Mouse (Mus musculus) adrenal gland, postnatal 25 days (tissue): ENCODE results near the gene Dop1a. TPM values are rescaled to one million over a fixed set of nuclear protein-coding genes. Genes with fewer than 3 reads are reported as not detected.

ENCODE experiments used
- DNase-seq: peaks from one replicate; pipeline ENCODE4 v3.0.0; 2021; ENCODE audit warnings: mixed read lengths
- long read RNA-seq: library from polyadenylated mRNA; stranded (forward); transcript quantifications from one replicate; pipeline ENCODE4 v2.0.0, GENCODE M21; 2021
- total RNA-seq: library from RNA; stranded (reverse); gene quantifications from 2 replicates; pipeline ENCODE4 v1.2.3, GENCODE M21; 2021

The Dop1a gene
- 31.5 and 36.5 TPM in 2 replicates for total RNA-seq
- long read RNA-seq, partial matches to known transcripts = 1 of 1 reads
- long read RNA-seq, other reads (novel, unspliced or antisense) = 0 of 1 reads

DNA sequence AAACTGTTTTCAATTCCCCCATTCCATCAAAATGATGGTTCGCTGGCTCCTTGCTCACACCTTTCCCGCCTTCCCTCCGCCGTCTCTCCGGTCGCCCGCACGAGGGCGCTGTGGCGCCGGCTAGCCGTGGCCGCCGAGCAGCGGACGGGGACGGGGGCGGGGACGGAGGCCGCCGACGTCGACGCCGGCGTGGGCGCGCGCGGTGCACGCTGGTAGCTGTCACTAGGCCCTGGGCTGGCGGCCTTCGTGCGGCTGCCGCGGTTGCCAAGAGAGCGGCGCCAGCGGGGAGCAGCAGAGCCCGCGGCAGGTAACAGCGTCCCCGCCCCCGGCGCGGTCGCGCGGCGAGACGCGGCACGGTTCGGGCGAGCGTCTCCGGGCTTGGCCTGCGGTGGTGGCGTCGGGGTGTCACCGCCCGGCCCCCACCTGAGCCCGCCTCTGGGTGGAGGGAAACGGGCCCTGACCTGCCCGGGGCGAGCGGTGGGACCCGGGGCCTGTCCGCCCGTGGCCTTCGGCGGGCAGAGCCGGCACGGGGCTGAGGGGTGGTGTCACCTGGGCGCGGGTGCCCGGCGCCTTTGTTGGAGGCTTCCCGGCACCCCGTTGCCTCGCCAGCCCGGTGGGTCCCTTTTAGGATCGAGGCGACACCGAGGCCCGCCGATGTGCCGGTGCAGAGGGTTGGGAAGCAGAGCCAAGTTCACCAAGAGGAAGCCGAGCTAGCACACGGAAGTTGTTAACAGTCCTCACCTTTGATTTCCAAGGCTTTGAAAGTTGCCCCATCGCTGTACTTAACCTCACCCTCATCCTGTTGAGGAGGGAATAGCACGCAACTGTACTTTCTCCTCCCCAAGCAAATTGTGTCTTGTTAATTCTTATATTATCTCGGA lies at the start of gene Dop1a:
Dop1a (plus strand) TSS at position 165 of the 881 bp plus-strand sequence.
- DNase-seq = peak; percentile 94

- no peak for DNase-seq
Measured at GRCm38 (mm10) chr9:86417971-86418370, 49.0 kb upstream of the Dop1a start.

GRCm38 (mm10) chr9:86419366-86419765 lies 47.6 kb upstream of the Dop1a start:
- no peak for DNase-seq

- DNase-seq = no peak
Measured at GRCm38 (mm10) chr9:86423331-86423730, 43.6 kb upstream of the Dop1a start.

DNA sequence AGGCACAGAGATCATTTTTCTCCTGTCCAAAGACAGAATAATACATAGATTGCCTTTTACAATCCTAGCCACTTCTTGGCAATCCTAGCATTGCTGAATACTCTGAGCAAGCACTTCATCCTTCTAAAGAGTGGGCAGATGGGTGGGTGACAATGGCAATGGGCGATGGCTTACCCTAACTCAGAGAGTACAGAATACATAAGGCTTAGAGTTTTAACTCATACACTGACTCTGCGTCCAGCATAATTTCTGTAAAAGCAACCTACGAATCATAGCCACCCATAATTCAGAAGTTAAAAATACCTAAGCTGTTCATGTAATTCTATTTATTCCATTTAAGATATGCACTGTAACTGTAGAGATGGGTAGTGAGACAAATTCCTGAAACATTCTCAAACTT lies 31.4 kb upstream of the Dop1a start:
- DNase-seq = no peak

DNA sequence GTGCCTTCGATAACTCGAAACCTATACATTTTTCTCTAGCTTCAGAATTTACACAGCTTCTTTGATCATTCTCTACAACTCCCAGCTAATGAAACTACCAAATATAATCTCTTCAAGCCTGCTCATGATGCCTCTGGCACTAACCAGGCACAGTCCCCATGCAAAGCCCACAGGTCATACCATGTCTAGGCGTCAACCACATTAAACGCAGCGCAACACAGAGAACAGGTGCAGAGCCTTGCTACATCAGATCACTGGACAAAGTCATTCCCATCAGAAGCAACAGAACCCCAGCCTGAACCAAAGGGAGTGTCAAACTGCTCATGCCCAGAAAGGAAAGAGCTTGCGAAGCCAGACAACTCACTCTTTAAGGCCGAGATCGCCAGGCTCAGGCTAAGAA lies 30.3 kb upstream of the Dop1a start:
- no peak for DNase-seq

DNA sequence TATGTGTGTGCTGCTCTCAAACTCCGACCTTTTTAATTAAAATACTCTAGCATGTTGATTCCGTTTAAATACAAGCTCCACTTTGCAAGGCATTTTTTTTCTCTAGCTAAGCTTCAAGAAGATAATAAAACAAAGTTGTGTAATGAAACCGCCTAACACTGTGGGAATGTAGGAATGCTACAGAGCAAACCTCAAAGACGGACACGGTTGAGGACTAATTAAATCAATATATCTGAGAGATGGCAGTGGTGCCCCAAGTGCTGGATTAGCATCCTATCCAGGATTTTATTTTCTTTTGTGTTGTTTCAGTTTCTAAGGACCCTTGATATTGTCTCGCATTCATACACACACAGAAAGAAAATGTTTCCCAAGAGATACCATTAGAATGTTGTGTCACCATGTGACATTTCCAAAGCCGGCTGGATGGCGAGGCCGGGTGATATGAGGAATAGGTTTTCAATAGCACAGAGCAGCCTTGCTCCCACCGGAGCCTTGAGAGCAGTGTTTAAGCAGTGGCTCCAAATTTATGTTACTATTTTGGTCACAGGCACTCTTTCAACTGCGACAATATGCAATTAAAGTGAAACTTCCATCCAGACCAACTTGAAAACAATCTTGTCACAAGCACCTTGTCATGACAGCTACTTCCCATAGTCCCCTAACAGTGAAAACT lies 28.5 kb upstream of the Dop1a start:
- no peak for DNase-seq

DNA sequence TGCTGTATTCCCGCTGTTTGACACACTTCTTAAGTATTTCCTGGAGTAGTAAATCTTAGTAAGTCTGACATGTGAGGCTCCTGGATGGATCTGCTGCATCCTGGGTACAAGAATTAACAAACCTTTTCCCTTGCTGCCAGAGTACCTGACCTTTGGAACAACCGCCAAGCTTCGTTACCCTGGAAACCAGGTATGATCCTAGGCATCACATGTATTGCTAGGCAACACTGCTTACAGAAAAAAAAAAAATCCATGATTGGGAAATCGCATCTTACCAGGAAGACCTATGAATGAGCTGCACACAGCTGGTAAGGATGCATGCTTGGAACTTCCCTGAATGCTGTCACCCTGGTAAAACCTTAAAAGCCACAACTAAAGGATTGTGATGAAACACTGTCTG lies 24.7 kb upstream of the Dop1a start:
- no peak for DNase-seq

DNA sequence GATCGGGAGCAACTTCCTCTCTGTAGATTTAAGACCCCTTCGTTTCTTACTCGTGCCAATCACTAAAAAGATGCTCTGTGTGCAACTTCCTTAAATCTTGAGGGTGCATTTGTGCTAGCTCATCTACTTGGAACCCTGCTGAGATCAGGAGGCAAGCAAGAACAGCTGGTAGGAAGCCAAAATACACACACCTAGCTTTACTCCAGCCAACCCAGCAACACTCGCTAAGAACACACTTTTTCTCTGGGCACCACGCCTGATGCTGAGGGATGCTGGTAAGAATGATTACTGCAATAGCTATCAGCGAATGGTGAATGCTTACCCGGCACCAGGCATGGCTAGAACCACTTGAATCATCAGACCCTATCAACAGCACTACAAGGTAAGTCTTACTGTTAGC lies 20.1 kb upstream of the Dop1a start:
- no peak for DNase-seq

DNA sequence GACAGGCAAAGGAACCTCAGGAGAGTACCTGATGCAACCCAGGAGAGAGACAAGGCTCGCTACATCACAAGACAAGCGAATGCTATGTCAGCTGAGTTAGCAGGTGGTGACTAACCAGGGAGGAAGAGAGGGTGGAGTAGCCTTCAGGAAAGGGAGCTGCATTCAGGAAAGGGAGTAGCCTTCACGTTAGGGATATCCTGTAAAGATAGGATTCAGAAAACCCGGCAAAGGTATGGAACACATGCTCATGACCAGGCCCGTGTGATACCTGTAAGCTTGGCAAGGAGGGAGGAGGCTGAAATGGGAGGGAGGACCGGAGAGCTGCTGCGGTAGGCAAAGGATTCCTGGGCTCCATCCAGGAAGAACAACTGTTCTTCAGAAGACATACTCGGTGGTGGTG lies 19.5 kb upstream of the Dop1a start:
- DNase-seq = no peak

- DNase-seq = peak; percentile 85
Measured at GRCm38 (mm10) chr9:86449581-86449980, 17.4 kb upstream of the Dop1a start.

GRCm38 (mm10) chr9:86451094-86451493 lies 15.9 kb upstream of the Dop1a start:
- DNase-seq = no peak

DNA sequence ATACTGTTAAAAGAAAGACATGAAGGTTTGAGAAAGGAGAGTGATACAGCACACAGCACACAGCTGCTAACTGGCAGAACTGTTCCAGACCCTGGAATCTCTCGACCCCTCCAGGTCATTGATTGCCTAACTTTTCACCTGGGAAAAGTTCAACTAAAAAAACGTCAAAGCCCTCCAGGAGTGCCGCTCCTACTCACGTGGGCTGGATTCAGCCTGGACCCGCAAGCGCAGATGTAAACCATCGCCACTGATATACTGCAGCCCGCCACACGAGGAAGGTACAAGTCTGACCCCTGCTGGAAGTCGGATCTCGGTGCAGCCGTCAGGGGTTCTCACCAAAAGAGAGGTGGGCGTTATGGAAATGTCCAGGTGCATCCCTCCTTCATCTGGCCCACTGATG lies 15.3 kb upstream of the Dop1a start:
- peak; percentile 39 for DNase-seq

- no peak for DNase-seq
Measured at GRCm38 (mm10) chr9:86453626-86454025, 13.3 kb upstream of the Dop1a start.

GRCm38 (mm10) chr9:86464151-86465105 lies 2.5 kb upstream of the Dop1a start, which contains the start of gene Ube2cbp:
Gene Ube2cbp, minus strand, starts transcription at chr9:86464950.
- DNase-seq = peak; percentile 90

- no peak for DNase-seq
Measured at GRCm38 (mm10) chr9:86475956-86476355, 9.0 kb downstream of the Dop1a start.

GRCm38 (mm10) chr9:86476763-86477162 lies 9.8 kb downstream of the Dop1a start:
- DNase-seq = no peak

- DNase-seq = no peak
Measured at GRCm38 (mm10) chr9:86478414-86479093, 11.6 kb downstream of the Dop1a start.

DNA sequence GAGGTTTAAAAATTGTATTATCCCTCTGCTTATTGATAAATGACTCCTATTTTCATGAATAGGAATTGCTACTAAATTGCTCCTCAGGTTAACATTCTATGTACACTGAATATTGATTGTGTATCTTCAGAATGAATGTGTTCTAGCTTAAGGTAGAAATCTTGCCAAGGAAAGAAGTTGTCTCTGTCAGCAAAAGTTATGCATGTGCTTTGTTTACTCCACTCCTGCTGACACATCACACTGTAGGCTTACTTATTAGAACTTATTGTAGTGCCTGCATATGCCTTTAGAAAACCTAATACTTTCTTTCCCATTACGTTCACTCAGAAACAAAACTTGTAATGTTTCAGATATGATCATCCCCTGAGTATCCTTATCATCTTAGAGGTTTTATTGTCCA lies 15.3 kb downstream of the Dop1a start:
- no peak for DNase-seq

DNA sequence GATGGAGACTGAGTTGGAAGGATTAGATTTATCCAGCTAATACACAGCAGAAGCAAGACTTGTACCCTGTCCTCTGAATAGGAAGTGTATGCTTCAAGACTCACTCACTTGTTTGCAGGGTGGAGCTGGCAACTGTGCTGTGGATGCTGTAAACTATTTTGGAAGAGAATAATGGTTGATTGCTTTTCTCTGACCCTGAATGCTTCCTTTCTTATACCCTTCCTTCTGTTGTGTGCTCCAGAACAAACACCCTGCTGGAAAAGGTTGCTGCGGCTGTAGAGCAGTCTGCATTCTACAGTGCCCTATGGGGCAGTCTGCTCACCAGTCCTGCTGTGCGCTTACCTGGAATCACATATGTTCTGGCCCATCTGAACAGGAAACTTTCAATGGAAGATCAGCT lies 24.8 kb downstream of the Dop1a start:
- no peak for DNase-seq

- DNase-seq = no peak
Measured at GRCm38 (mm10) chr9:86496261-86496660, 29.3 kb downstream of the Dop1a start.

GRCm38 (mm10) chr9:86499083-86499482 lies 32.1 kb downstream of the Dop1a start:
- DNase-seq = no peak
